Mouse (Mus musculus) heart, adult 18-20 months (tissue): ENCODE data around the gene Insl3. TPM values are rescaled to one million over a fixed set of nuclear protein-coding genes. Genes with fewer than 3 reads are reported as not detected.

Source experiments
- total RNA-seq, 2 experiments: library from RNA; stranded (reverse); gene quantifications; 2 replicates each; pipeline ENCODE4 v1.2.3; 2021

Gene Insl3
- total RNA-seq, 2 experiments from 2014 or later = 1.3 to 1.6 TPM

Other genes with a start within 250 kb of the Insl3 start
- 10 to 100 TPM; 23.8 to 26.6 TPM for gene Abhd8, start 225.6 kb upstream of the Insl3 start, total RNA-seq
- gene Mrpl34, start 224.3 kb upstream of the Insl3 start, total RNA-seq = 100 to 1,000 TPM; 126 to 127 TPM
- 10 to 100 TPM; 31.4 to 32.1 TPM for gene Dda1, start 220.0 kb upstream of the Insl3 start, total RNA-seq
- 10 to 100 TPM; 16.6 to 16.9 TPM for gene Ano8, start 203.3 kb upstream of the Insl3 start, total RNA-seq
- gene Gtpbp3, start 201.1 kb upstream of the Insl3 start, total RNA-seq = 10 to 100 TPM; 19.1 to 22.2 TPM
- gene Plvap, start 177.5 kb upstream of the Insl3 start, total RNA-seq = 10 to 100 TPM; 23.0 to 30.9 TPM
- gene Ccdc194, start 163.5 kb upstream of the Insl3 start, total RNA-seq = not detected
- 10 to 100 TPM; 19.3 to 40.2 TPM for gene Bst2, start 151.8 kb upstream of the Insl3 start, total RNA-seq
- 10 to 100 TPM; 28.4 to 28.5 TPM for gene Mvb12a, start 146.3 kb upstream of the Insl3 start, total RNA-seq
- gene Tmem221, start 130.3 kb upstream of the Insl3 start, total RNA-seq = under 1 TPM; 0.42 to 0.51 TPM
- under 1 TPM; 0.15 TPM for gene Nxnl1, start 122.6 kb upstream of the Insl3 start, total RNA-seq
- 100 to 1,000 TPM; 162 to 202 TPM for gene Slc27a1, start 120.3 kb upstream of the Insl3 start, total RNA-seq
- gene Pgls, start 97.0 kb upstream of the Insl3 start, total RNA-seq = 10 to 100 TPM; 66.5 to 72.2 TPM
- 1 to 10 TPM in 1 of 2 experiments, under 1 TPM in 1; 0.99 to 1.0 TPM for gene Fam129c, start 91.6 kb upstream of the Insl3 start, total RNA-seq
- gene Colgalt1, start 78.2 kb upstream of the Insl3 start, total RNA-seq = 10 to 100 TPM; 41.6 to 42.4 TPM
- under 1 TPM; 0.55 to 0.87 TPM for gene Unc13a, start 17.5 kb upstream of the Insl3 start, total RNA-seq
- 1 to 10 TPM; 7.3 to 8.3 TPM for gene Jak3, start 12.9 kb upstream of the Insl3 start, total RNA-seq
- 1 to 10 TPM; 4.9 to 5.9 TPM for gene B3gnt3, start 12.6 kb downstream of the Insl3 start, total RNA-seq
- 1 to 10 TPM in 1 of 2 experiments, under 1 TPM in 1; 0.79 to 2.4 TPM for gene Fcho1, start 36.5 kb downstream of the Insl3 start, total RNA-seq
- 1 to 10 TPM; 4.9 to 5.4 TPM for gene Zfp709, start 192.8 kb downstream of the Insl3 start, total RNA-seq
- gene Zfp882, start 219.4 kb downstream of the Insl3 start, total RNA-seq = 1 to 10 TPM; 3.4 to 3.6 TPM
- 10 to 100 TPM; 20.2 to 24.6 TPM for gene Zfp617, start 219.4 kb downstream of the Insl3 start, total RNA-seq